Mouse (Mus musculus) midbrain, embryonic 10.5 days (tissue): Measurements from ENCODE around the gene Nrg3. TPM values are rescaled to one million over a fixed set of nuclear protein-coding genes. Genes with fewer than 3 reads are reported as not detected.
"Not testable (repeated sequence)": the region's sequence is repeated elsewhere in the genome, so short reads cannot be mapped to it uniquely, and the experiment has no call there.

Experiments used
- DNase-seq: peaks from one replicate; pipeline ENCODE4 v3.0.0-alpha.2; 2017; ENCODE audit warnings: low spot score
- H3K27ac ChIP-seq: fragments of 300-500 bp; sonication (generic); replicated peaks from 2 replicates; pipeline ENCODE4 v1.5.1; 2016; ENCODE audit warnings: mild to moderate bottlenecking
- H3K27me3 ChIP-seq: fragments of 300-500 bp; sonication (generic); 2 replicates; pipeline ENCODE4 v1.6.1; 2016; ENCODE audit warnings: low read depth, mild to moderate bottlenecking; ENCODE audit not compliant: poor library complexity, severe bottlenecking
- H3K36me3 ChIP-seq: fragments of 300-500 bp; sonication (generic); 2 replicates; pipeline ENCODE4 v1.6.1; 2016; ENCODE audit warnings: mild to moderate bottlenecking, moderate library complexity
- H3K4me1 ChIP-seq: fragments of 300-500 bp; sonication (generic); 2 replicates; pipeline ENCODE4 v1.6.1; 2016
- H3K4me3 ChIP-seq: fragments of 300-500 bp; sonication (generic); 2 replicates; pipeline ENCODE4 v1.5.1; 2016; ENCODE audit warnings: mild to moderate bottlenecking, moderate library complexity
- H3K9me3 ChIP-seq: fragments of 300-500 bp; sonication (generic); replicated peaks from 2 replicates; pipeline ENCODE4 v1.6.1; 2016; ENCODE audit warnings: mild to moderate bottlenecking
- WGBS: fragments of 180-500 bp; shearing (Covaris S2); methylation state at CpG from one replicate; pipeline ENCODE4 v1.1.7; 2016; 5-methylcytosine and 5-hydroxymethylcytosine counted together
- microRNA-seq: library from miRNA; unstranded; fragments of <30 nt; microRNA quantifications from one replicate; pipeline ENCODE4, GENCODE M21; 2017
- polyA plus RNA-seq: library from polyadenylated mRNA; unstranded; fragments of >200 nt; fragmentation: Nextera tagmentation; extraction: Ambion mirVana; gene quantifications from 2 replicates; pipeline ENCODE4 v1.2.1, GENCODE M21; 2016

Gene Nrg3
- polyA plus RNA-seq, 1 experiment from 2014 or later = 0.28 TPM

- DNase-seq = no peak
These were observed 977.9 kb downstream of the Nrg3 start for GRCm38 (mm10) chr14:38494970-38495369.

GRCm38 (mm10) chr14:38447086-38447485, 1025.8 kb downstream of the Nrg3 start:
- WGBS = 95% methylated on average over 2 of the region's 2 CpGs
- no peaks in the 10 kb centered on the region for H3K36me3 ChIP-seq

More at GRCm38 (mm10) chr14:38494970-38495369, 977.9 kb downstream of the Nrg3 start:
- WGBS = 60% methylated on average over 1 of the region's 1 CpGs
- H3K4me1 ChIP-seq = no peaks in the 10 kb centered on the region
- H3K36me3 ChIP-seq = no peaks in the 10 kb centered on the region
- no peak overlapping the region for H3K27ac ChIP-seq
- no peaks in the 10 kb centered on the region for H3K9me3 ChIP-seq
- no peak overlapping the region for H3K4me3 ChIP-seq
- no peaks in the 10 kb centered on the region for H3K27me3 ChIP-seq

GRCm38 (mm10) chr14:38444788-38445187, 1028.1 kb downstream of the Nrg3 start:
- H3K27ac ChIP-seq = no peak overlapping the region
- 95% methylated on average over 2 of the region's 2 CpGs for WGBS
- H3K27me3 ChIP-seq = no peaks in the 10 kb centered on the region

More at GRCm38 (mm10) chr14:38447086-38447485, 1025.8 kb downstream of the Nrg3 start:
- Histone ChIP-seq H3K27me3 (no peaks in the 10 kb centered on the region), H3K9me3 (no peaks in the 10 kb centered on the region), H3K4me1 (no peaks in the 10 kb centered on the region), H3K27ac (no peak overlapping the region), H3K4me3 (no peak overlapping the region)
- no peak for DNase-seq

GRCm38 (mm10) chr14:38433793-38434589, 1038.9 kb downstream of the Nrg3 start:
- H3K27me3 ChIP-seq = no peaks in the 10 kb centered on the region
- no peak for DNase-seq
- H3K27ac ChIP-seq = no peak overlapping the region
- no peaks in the 10 kb centered on the region for H3K36me3 ChIP-seq
- H3K4me3 ChIP-seq = no peak overlapping the region
- 70% methylated on average over 6 of the region's 6 CpGs for WGBS
- no peaks in the 10 kb centered on the region for H3K9me3 ChIP-seq
- H3K4me1 ChIP-seq = no peaks in the 10 kb centered on the region

More at GRCm38 (mm10) chr14:38444788-38445187, 1028.1 kb downstream of the Nrg3 start:
- no peaks in the 10 kb centered on the region for H3K9me3 ChIP-seq
- DNase-seq = no peak
- no peaks in the 10 kb centered on the region for H3K36me3 ChIP-seq
- no peaks in the 10 kb centered on the region for H3K4me1 ChIP-seq
- H3K4me3 ChIP-seq = no peak overlapping the region

GRCm38 (mm10) chr14:38374660-38375059, 1098.2 kb downstream of the Nrg3 start:
- no peak overlapping the region for H3K4me3 ChIP-seq
- no peaks in the 10 kb centered on the region for H3K9me3 ChIP-seq
- H3K27me3 ChIP-seq = no peaks in the 10 kb centered on the region
- no peak overlapping the region for H3K27ac ChIP-seq
- no peaks in the 10 kb centered on the region for H3K36me3 ChIP-seq
- H3K4me1 ChIP-seq = no peaks in the 10 kb centered on the region
- no peak for DNase-seq

GRCm38 (mm10) chr14:38340967-38341366, 1131.9 kb downstream of the Nrg3 start:
- no peaks in the 10 kb centered on the region for H3K4me1 ChIP-seq
- H3K9me3 ChIP-seq = no peaks in the 10 kb centered on the region
- no peak overlapping the region for H3K27ac ChIP-seq
- H3K4me3 ChIP-seq = no peak overlapping the region
- H3K27me3 ChIP-seq = no peaks in the 10 kb centered on the region
- no peaks in the 10 kb centered on the region for H3K36me3 ChIP-seq
- DNase-seq = no peak

- not testable (repeated sequence) for H3K9me3 ChIP-seq, DNase-seq, H3K4me3 ChIP-seq, H3K27me3 ChIP-seq, H3K36me3 ChIP-seq, H3K27ac ChIP-seq, H3K4me1 ChIP-seq
- WGBS = 69% methylated on average over 1 of the region's 1 CpGs
These were observed 1150.0 kb downstream of the Nrg3 start for GRCm38 (mm10) chr14:38322841-38323240.

- H3K4me3 ChIP-seq = no peak overlapping the region
- DNase-seq = no peak
- no peaks in the 10 kb centered on the region for H3K36me3 ChIP-seq
- WGBS = 92% methylated on average over 1 of the region's 1 CpGs
- no peak overlapping the region for H3K27ac ChIP-seq
- H3K27me3 ChIP-seq = no peaks in the 10 kb centered on the region
- H3K4me1 ChIP-seq = peaks cover 9% of the 10 kb centered on the region
- H3K9me3 ChIP-seq = no peaks in the 10 kb centered on the region
These were observed 1152.1 kb downstream of the Nrg3 start for GRCm38 (mm10) chr14:38320619-38321340.

Small RNA genes lying within 50 kb of the gene (microRNA-seq; reads per million reads assigned to microRNA genes)
- not detected for gene Gm27332
